9 mouse cellular contexts compared by ENCODE assay signal in the genomic region with DNA sequence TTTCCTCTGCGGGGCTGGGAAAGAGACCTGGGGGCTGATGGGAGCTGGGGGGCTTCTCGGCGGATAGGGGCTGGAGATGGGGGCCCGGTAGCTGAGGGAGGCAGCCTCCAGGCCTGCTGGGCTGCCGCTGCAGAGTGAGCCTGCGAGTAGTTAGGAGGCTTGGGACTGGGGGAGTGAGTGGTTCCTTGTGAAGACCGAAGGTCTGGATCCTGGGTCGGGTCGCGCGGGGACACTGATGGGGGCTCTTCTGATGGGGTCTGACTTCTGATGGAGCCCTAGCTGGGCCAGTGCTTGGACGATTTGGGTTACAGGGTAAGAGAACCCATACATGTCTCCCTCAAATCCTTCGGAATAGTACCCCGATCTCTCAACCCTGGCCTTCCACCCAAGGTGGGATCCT. TPM values are rescaled to one million over a fixed set of nuclear protein-coding genes. Genes with fewer than 3 reads are reported as not detected.
DNase-seq lines count a peak whose midpoint lies in the region; ATAC-seq and TF ChIP-seq lines count a peak whose summit lies in the region.
"Had no signal": no experiment of that assay in that cellular context is flagged by ENCODE, and none has a peak within 500 bp of the region (broad histone marks: within the 10 kb centered on the region; RNA-seq: fewer than 3 reads in every experiment).

No protein-coding gene starts in this region.

- TF ChIP-seq CTCF in layer of hippocampus, adult 2 months (conservative IDR thresholded peaks at IDR 0.05): no peak

- H3K4me2 ChIP-seq in embryonic facial prominence, embryonic 11.5 days (ENCODE audit: low read depth, low read length): peak overlapping the region; percentile 99
- H3K4me2 ChIP-seq in midbrain, embryonic 15.5 days: peak overlapping the region; percentile 89

- peaks cover 24% of the 10 kb centered on the region for H3K27me3 ChIP-seq in embryonic facial prominence, embryonic 11.5 days (ENCODE audit: control insufficient read depth, insufficient read depth, low read length)
- H3K27me3 ChIP-seq in hindbrain, embryonic 10.5 days (ENCODE audit: insufficient read depth, poor library complexity, severe bottlenecking): peaks cover 58% of the 10 kb centered on the region
- H3K27me3 ChIP-seq in midbrain, embryonic 15.5 days (replicated peaks): no peaks in the 10 kb centered on the region

- no peak for DNase-seq in layer of hippocampus, adult 2 months (ENCODE audit: low spot score in 2 of 2)
- DNase-seq in layer of hippocampus, adult 11-12 months (ENCODE audit: low spot score): no peak
- DNase-seq in embryonic facial prominence, embryonic 11.5 days (ENCODE audit: low spot score): peak; percentile 5
- DNase-seq in hindbrain, embryonic 10.5 days (ENCODE audit: low spot score): no peak
- DNase-seq in gastrocnemius, postnatal 36 days: no peak
- no peak for DNase-seq in gastrocnemius, postnatal 4 days (ENCODE audit: low spot score in 2 of 2)

- no peaks in the 10 kb centered on the region for H3K36me3 ChIP-seq in embryonic facial prominence, embryonic 11.5 days (replicated peaks; ENCODE audit: control insufficient read depth, insufficient read depth, low read depth, low read length)
- peaks cover 14% of the 10 kb centered on the region; the same call in 1 of the 2 replicates for H3K36me3 ChIP-seq in hindbrain, embryonic 10.5 days
- peaks cover 4% of the 10 kb centered on the region; the same call in 1 of the 2 replicates for H3K36me3 ChIP-seq in midbrain, embryonic 15.5 days (replicated peaks)

- H3K9ac ChIP-seq in embryonic facial prominence, embryonic 11.5 days (replicated peaks; ENCODE audit: low read length): peak overlapping the region; percentile 60
- peak overlapping the region; percentile 94 for H3K9ac ChIP-seq in midbrain, embryonic 15.5 days

- ATAC-seq in embryonic facial prominence, embryonic 11.5 days (replicated peaks; ENCODE audit: insufficient number of reproducible peaks, low FRiP score, low TSS enrichment, low read depth): no peak
- ATAC-seq in midbrain, embryonic 15.5 days (replicated peaks): peak; percentile 37
- ATAC-seq in granulocyte monocyte progenitor cell, adult 5-6 weeks (replicated peaks; ENCODE audit: poor library complexity, severe bottlenecking): no peak

- no peaks in the 10 kb centered on the region; the same call in 1 of the 2 replicates for H3K9me3 ChIP-seq in embryonic facial prominence, embryonic 11.5 days (replicated peaks; ENCODE audit: control insufficient read depth, low read length)
- 0 out of 2 replicates have a peak, but pooled peaks cover 6% of the 10 kb centered on the region for H3K9me3 ChIP-seq in hindbrain, embryonic 10.5 days
- H3K9me3 ChIP-seq in midbrain, embryonic 15.5 days: no peaks in the 10 kb centered on the region

- intact Hi-C loops in gastrocnemius, postnatal 36 days (cut with DNase I): no loop called here

- WGBS in embryonic facial prominence, embryonic 11.5 days: 17% methylated on average over 14 of the region's 14 CpGs
- WGBS in hindbrain, embryonic 10.5 days: 12% methylated on average over 14 of the region's 14 CpGs
- WGBS in midbrain, embryonic 15.5 days: 11% methylated on average over 14 of the region's 14 CpGs

- no peaks in the 10 kb centered on the region for H3K4me1 ChIP-seq in embryonic facial prominence, embryonic 11.5 days (ENCODE audit: control insufficient read depth, insufficient read depth, low read length)
- H3K4me1 ChIP-seq in hindbrain, embryonic 10.5 days (replicated peaks): peaks cover 33% of the 10 kb centered on the region
- H3K4me1 ChIP-seq in midbrain, embryonic 15.5 days: peaks cover 32% of the 10 kb centered on the region

- H3K4me3 ChIP-seq in layer of hippocampus, adult 2 months: peak overlapping the region; percentile 80
- peak overlapping the region; percentile 55 for H3K4me3 ChIP-seq in embryonic facial prominence, embryonic 11.5 days (ENCODE audit: low read depth, low read length)
- H3K4me3 ChIP-seq in hindbrain, embryonic 10.5 days: peak overlapping the region; percentile 65
- H3K4me3 ChIP-seq in midbrain, embryonic 15.5 days: peak overlapping the region; percentile 73

- H3K27ac ChIP-seq in layer of hippocampus, adult 2 months: peak overlapping the region; percentile 93
- H3K27ac ChIP-seq in embryonic facial prominence, embryonic 11.5 days (replicated peaks; ENCODE audit: low read depth, low read length): no peak overlapping the region
- peak overlapping the region; percentile 90 for H3K27ac ChIP-seq in hindbrain, embryonic 10.5 days
- H3K27ac ChIP-seq in midbrain, embryonic 15.5 days: peak overlapping the region; percentile 93
- H3K27ac ChIP-seq: heart, adult 2 months had no signal

RNA-seq across cellular contexts. Expression of gene Cacna1a, which starts 27.8 kb away (rescaled TPM):
- 100 to 1,000 TPM; 207 to 219 TPM for total RNA-seq in layer of hippocampus, adult 2 months (2021)
- polyA plus RNA-seq in embryonic facial prominence, embryonic 11.5 days (2014; fragmentation: Nextera tagmentation; extraction: Ambion mirVana): 4.9 and 6.0 TPM in 2 replicates
- polyA plus RNA-seq in hindbrain, embryonic 10.5 days (2016; fragmentation: Nextera tagmentation; extraction: Ambion mirVana): 7.3 TPM in 2 replicates
- 20.5 and 24.8 TPM in 2 replicates for polyA plus RNA-seq in midbrain, embryonic 15.5 days (2015; fragmentation: Nextera tagmentation; extraction: Ambion mirVana)
- 1.5 and 6.3 TPM in 2 replicates for total RNA-seq in granulocyte monocyte progenitor cell, adult 5-6 weeks (2014; fragmentation: Nextera tagmentation)
- 0.57 and 7.0 TPM in 2 replicates for total RNA-seq in granulocyte monocyte progenitor cell, adult 5-6 weeks (2017)
- total RNA-seq in gastrocnemius, postnatal 36 days (2021): 1 to 10 TPM; 3.3 to 3.8 TPM
- total RNA-seq in gastrocnemius, postnatal 4 days (2021): 1 to 10 TPM; 8.0 to 9.5 TPM

Comparison
In these comparisons a context has a peak if more than half of its experiments do, and no peak if none do; other contexts are left out.
1. RNA of gene Cacna1a, which starts 27.8 kb away (total RNA-seq): 207 to 219 TPM in layer of hippocampus, adult 2 months; 8.0 to 9.5 TPM in gastrocnemius, postnatal 4 days, 3.3 to 3.8 TPM in gastrocnemius, postnatal 36 days and 0.57 to 7.0 TPM in granulocyte monocyte progenitor cell, adult 5-6 weeks; every median in the first group is over 10 times any median in the second.
2. Peak in every context shown above with its lines, with median percentiles within 50 percentile points of each other: H3K4me3 ChIP-seq.